Mouse (Mus musculus) neural tube, postnatal 0 days (tissue): Measurements from ENCODE around the gene Caap1. TPM values are rescaled to one million over a fixed set of nuclear protein-coding genes. Genes with fewer than 3 reads are reported as not detected.

Experiments used
- polyA plus RNA-seq: library from polyadenylated mRNA; unstranded; fragments of >200 nt; fragmentation: Nextera tagmentation; extraction: Ambion mirVana; gene quantifications from 2 replicates; pipeline ENCODE4 v1.2.1, GENCODE M21; 2015

The Caap1 gene
- 11.8 and 12.5 TPM in 2 replicates for polyA plus RNA-seq

GRCm38 (mm10) chr4:94556265-94557054, at the start of gene Caap1, which contains the start of gene Gm10306:
Gene Caap1 (minus strand): TSS chr4:94556796.
Gene Gm10306 (plus strand): TSS chr4:94556546.

GRCm38 (mm10) chr4:94603031-94603629, 46.5 kb upstream of the Caap1 start, which contains the start of gene Plaa:
Gene Plaa (minus strand): TSS chr4:94603244.

Other genes with a start within 250 kb of the Caap1 start
- gene Gm10306, start 250 bp downstream of the Caap1 start, polyA plus RNA-seq: 1.7 and 1.9 TPM in 2 replicates
- 60.7 and 62.2 TPM in 2 replicates for gene Plaa, start 46.4 kb upstream of the Caap1 start, polyA plus RNA-seq
- gene Ift74, start 57.7 kb upstream of the Caap1 start, polyA plus RNA-seq: 24.8 and 27.8 TPM in 2 replicates
- 0.15 and 0.26 TPM in 2 replicates for gene Lrrc19, start 93.3 kb upstream of the Caap1 start, polyA plus RNA-seq
- 6.0 and 7.3 TPM in 2 replicates for gene Tek, start 182.5 kb upstream of the Caap1 start, polyA plus RNA-seq